Mouse (Mus musculus) small intestine, adult 2 months (tissue): ENCODE results near the gene Robo1.

ENCODE experiments used
- CTCF ChIP-seq: fragments of 200-500 bp; IDR thresholded peaks from 2 replicates; pipeline ENCODE4 v1.5.1; 2012; ENCODE audit warnings: low read depth, mild to moderate bottlenecking, control low read depth, inconsistent platforms, low read length, moderate library complexity, mixed read lengths; ENCODE audit not compliant: insufficient replicate concordance, insufficient read length; ENCODE audit errors: extremely low read depth
- POLR2A ChIP-seq: fragments of 200-500 bp; IDR thresholded peaks from 2 replicates; pipeline ENCODE4 v1.6.1; 2012; ENCODE audit warnings: low read depth, mild to moderate bottlenecking, control low read depth, inconsistent platforms, low read length, moderate library complexity

GRCm38 (mm10) chr16:73007434-73007833 lies 699.3 kb downstream of the Robo1 start:
- TF ChIP-seq POLR2A (no peak), CTCF (no peak)
